9 mouse cellular contexts compared by ENCODE assay signal in the genomic region with DNA sequence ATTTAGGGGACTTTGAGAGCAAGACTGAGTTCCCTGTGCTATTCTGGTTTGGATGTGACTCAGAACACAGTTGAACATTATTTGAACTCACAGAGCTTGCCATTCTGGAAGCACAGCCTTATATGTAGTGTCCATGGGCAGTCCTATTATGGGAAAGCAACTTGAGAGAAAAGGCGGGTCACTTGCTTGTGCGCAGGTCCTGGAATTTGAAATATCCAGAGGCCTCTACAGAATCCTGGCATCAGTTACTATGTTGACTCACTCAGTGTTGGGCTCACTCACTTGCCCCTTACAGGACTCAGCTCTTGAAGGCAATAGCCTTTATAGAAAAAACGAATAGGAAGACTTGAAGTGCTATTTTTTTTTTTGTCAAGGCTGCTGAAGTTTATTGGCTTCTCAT. TPM values are rescaled to one million over a fixed set of nuclear protein-coding genes. Genes with fewer than 3 reads are reported as not detected.
A peak's percentile ranks its signal among the peaks of the same experiment; 100 is the strongest.
DNase-seq lines count a peak whose midpoint lies in the region; ATAC-seq lines count a peak whose summit lies in the region.
"Had no signal": no experiment of that assay in that cellular context is flagged by ENCODE, and none has a peak within 500 bp of the region (broad histone marks: within the 10 kb centered on the region; RNA-seq: fewer than 3 reads in every experiment).

A gene (plus strand): TSS at position 241 of the 400 bp plus-strand sequence.

- no peak for ATAC-seq in neural tube, embryonic 11.5 days (ENCODE audit: insufficient read depth, low FRiP score, low TSS enrichment)
- no peak for ATAC-seq in hindbrain, embryonic 15.5 days (ENCODE audit: low FRiP score, low read depth)
- ATAC-seq in midbrain, embryonic 11.5 days (ENCODE audit: low FRiP score) = no peak

- no peaks in the 10 kb centered on the region for H3K9me3 ChIP-seq in neural tube, embryonic 11.5 days (ENCODE audit: control insufficient read depth, low read length)
- H3K9me3 ChIP-seq in hindbrain, embryonic 15.5 days = no peaks in the 10 kb centered on the region
- H3K9me3 ChIP-seq in midbrain, embryonic 11.5 days (ENCODE audit: control insufficient read depth, low read length) = no peaks in the 10 kb centered on the region
- H3K9me3 ChIP-seq: liver, embryonic 15.5 days had no signal

- H3K27me3 ChIP-seq in neural tube, embryonic 11.5 days (ENCODE audit: control insufficient read depth, insufficient read depth, low read length) = no peaks in the 10 kb centered on the region
- no peaks in the 10 kb centered on the region for H3K27me3 ChIP-seq in hindbrain, embryonic 15.5 days
- no peaks in the 10 kb centered on the region for H3K27me3 ChIP-seq in midbrain, embryonic 11.5 days (ENCODE audit: control insufficient read depth, insufficient read depth, low read length)
- H3K27me3 ChIP-seq: liver, embryonic 15.5 days had no signal

- no peak within 1 kb of the TSS for H3K9ac ChIP-seq in neural tube, embryonic 11.5 days (ENCODE audit: low read length)
- H3K9ac ChIP-seq in hindbrain, embryonic 15.5 days = no peak within 1 kb of the TSS
- no peak within 1 kb of the TSS for H3K9ac ChIP-seq in midbrain, embryonic 11.5 days (ENCODE audit: low read length)
- H3K9ac ChIP-seq: liver, embryonic 15.5 days had no signal

- no peak within 1 kb of the TSS for H3K4me2 ChIP-seq in neural tube, embryonic 11.5 days (ENCODE audit: low read depth)
- no peak within 1 kb of the TSS for H3K4me2 ChIP-seq in hindbrain, embryonic 15.5 days
- no peak within 1 kb of the TSS for H3K4me2 ChIP-seq in midbrain, embryonic 11.5 days
- H3K4me2 ChIP-seq: liver, embryonic 15.5 days had no signal

- 72% methylated on average over 3 of the region's 3 CpGs for WGBS in neural tube, embryonic 11.5 days
- WGBS in hindbrain, embryonic 15.5 days = 73% methylated on average over 3 of the region's 3 CpGs
- 66% methylated on average over 3 of the region's 3 CpGs for WGBS in midbrain, embryonic 11.5 days

- intact Hi-C loops in gastrocnemius, postnatal 14 days (cut with DNase I; ENCODE audit: low total_unique reads) = no loop called here

- H3K27ac ChIP-seq in neural tube, embryonic 11.5 days (ENCODE audit: low read depth, low read length) = no peak within 1 kb of the TSS
- no peak within 1 kb of the TSS for H3K27ac ChIP-seq in hindbrain, embryonic 15.5 days (replicated peaks)
- H3K27ac ChIP-seq in midbrain, embryonic 11.5 days (ENCODE audit: low read depth, low read length) = no peak within 1 kb of the TSS
- H3K27ac ChIP-seq: liver, embryonic 15.5 days had no signal

- DNase-seq in neural tube, embryonic 11.5 days (ENCODE audit: low spot score) = no peak
- DNase-seq in neural tube, embryonic 10.5 days (ENCODE audit: extremely low spot score, low spot score) = no peak
- peak; percentile 6 for DNase-seq in gastrocnemius, postnatal 14 days
- no peak for DNase-seq in midbrain, embryonic 11.5 days (ENCODE audit: low spot score, missing footprints)
- DNase-seq in spleen, postnatal 4 days (ENCODE audit: low spot score in 2 of 2) = no peak
- no peak for DNase-seq in cerebellum, adult 9-10 months
- no peak for DNase-seq in retina, embryonic 14.5 days (ENCODE audit: low spot score)

- no peaks in the 10 kb centered on the region for H3K36me3 ChIP-seq in neural tube, embryonic 11.5 days (ENCODE audit: control insufficient read depth, insufficient read depth, low read length)
- H3K36me3 ChIP-seq in hindbrain, embryonic 15.5 days = no peaks in the 10 kb centered on the region
- H3K36me3 ChIP-seq in midbrain, embryonic 11.5 days (ENCODE audit: control insufficient read depth, insufficient read depth, low read length) = no peaks in the 10 kb centered on the region
- H3K36me3 ChIP-seq: liver, embryonic 15.5 days had no signal

- H3K4me1 ChIP-seq in neural tube, embryonic 11.5 days (ENCODE audit: control insufficient read depth, insufficient read depth, low read length) = no peaks in the 10 kb centered on the region
- H3K4me1 ChIP-seq in hindbrain, embryonic 15.5 days (replicated peaks) = no peaks in the 10 kb centered on the region
- no peaks in the 10 kb centered on the region for H3K4me1 ChIP-seq in midbrain, embryonic 11.5 days (ENCODE audit: control insufficient read depth, insufficient read depth, low read length)
- H3K4me1 ChIP-seq: liver, embryonic 15.5 days had no signal

- no peak within 1 kb of the TSS for H3K4me3 ChIP-seq in neural tube, embryonic 11.5 days (ENCODE audit: low read depth, low read length)
- no peak within 1 kb of the TSS for H3K4me3 ChIP-seq in hindbrain, embryonic 15.5 days
- H3K4me3 ChIP-seq in midbrain, embryonic 11.5 days (ENCODE audit: low read depth, low read length) = no peak within 1 kb of the TSS
- H3K4me3 ChIP-seq: liver, embryonic 15.5 days had no signal

RNA-seq across cellular contexts. Expression of the gene that starts here (rescaled TPM):
- 18.8 and 21.4 TPM in 2 replicates for polyA plus RNA-seq in neural tube, embryonic 11.5 days (2014; fragmentation: Nextera tagmentation; extraction: Ambion mirVana)
- 100 to 1,000 TPM; 102 to 110 TPM for total RNA-seq in gastrocnemius, postnatal 14 days (2021)
- 26.5 and 28.8 TPM in 2 replicates for polyA plus RNA-seq in hindbrain, embryonic 15.5 days (2015; fragmentation: Nextera tagmentation; extraction: Ambion mirVana)
- polyA plus RNA-seq in midbrain, embryonic 11.5 days (2014; fragmentation: Nextera tagmentation; extraction: Ambion mirVana) = 12.3 and 15.4 TPM in 2 replicates
